ENCODE assay signal across 13 mouse cellular contexts in genomic region chr5:138857811-138858251, GRCm38 (mm10). TPM values are rescaled to one million over a fixed set of nuclear protein-coding genes. Genes with fewer than 3 reads are reported as not detected.
DNase-seq lines count a peak whose midpoint lies in the region; ATAC-seq and TF ChIP-seq lines count a peak whose summit lies in the region.
"Had no signal": no experiment of that assay in that cellular context is flagged by ENCODE, and none has a peak within 500 bp of the region (broad histone marks: within the 10 kb centered on the region; RNA-seq: fewer than 3 reads in every experiment).

No protein-coding gene starts in this region.

- no peak overlapping the region for H3K27ac ChIP-seq in forebrain, postnatal 0 days (ENCODE audit: low read depth, low read length)
- no peak overlapping the region for H3K27ac ChIP-seq in forebrain, embryonic 10.5 days
- H3K27ac ChIP-seq: limb, embryonic 12.5 days; midbrain, embryonic 12.5 days had no signal

- TF ChIP-seq CTCF in forebrain, postnatal 0 days (IDR thresholded peaks at IDR 0.05; ENCODE audit: low read depth), result no peak

- no peak overlapping the region for H3K4me2 ChIP-seq in forebrain, postnatal 0 days (ENCODE audit: low read depth)
- H3K4me2 ChIP-seq: limb, embryonic 12.5 days; midbrain, embryonic 12.5 days had no signal

- no peak for ATAC-seq in forebrain, postnatal 0 days
- no peak for ATAC-seq in granulocyte monocyte progenitor cell, adult 5-6 weeks (replicated peaks; ENCODE audit: poor library complexity, severe bottlenecking)

- no peaks in the 10 kb centered on the region for H3K4me1 ChIP-seq in forebrain, postnatal 0 days (ENCODE audit: insufficient read depth)
- H3K4me1 ChIP-seq in forebrain, embryonic 10.5 days, result no peaks in the 10 kb centered on the region
- H3K4me1 ChIP-seq: midbrain, embryonic 12.5 days had no signal

- 52% methylated on average over 13 of the region's 13 CpGs for WGBS in forebrain, postnatal 0 days
- WGBS in forebrain, embryonic 10.5 days, result 74% methylated on average over 13 of the region's 13 CpGs

- intact Hi-C loops in left cerebral cortex, postnatal 10 days (cut with DNase I), result no loop called here

- H3K4me3 ChIP-seq in forebrain, postnatal 0 days (ENCODE audit: low read depth, low read length), result no peak overlapping the region
- H3K4me3 ChIP-seq in forebrain, embryonic 10.5 days, result no peak overlapping the region
- H3K4me3 ChIP-seq: limb, embryonic 12.5 days; midbrain, embryonic 12.5 days had no signal

- H3K36me3 ChIP-seq in forebrain, postnatal 0 days (ENCODE audit: insufficient read depth), result no peaks in the 10 kb centered on the region
- no peaks in the 10 kb centered on the region for H3K36me3 ChIP-seq in forebrain, embryonic 10.5 days (replicated peaks)
- H3K36me3 ChIP-seq: limb, embryonic 12.5 days; midbrain, embryonic 12.5 days had no signal

- peak; percentile 25 for DNase-seq in forebrain, postnatal 0 days
- DNase-seq in forebrain, embryonic 10.5 days (ENCODE audit: extremely low spot score, low spot score), result no peak
- peak; percentile 23 to 68 for DNase-seq in left cerebral cortex, postnatal 10 days (ENCODE audit: extremely low spot score in 1 of 2, low spot score in 2 of 2)
- DNase-seq in left cerebral cortex, adult 9 months (ENCODE audit: low spot score in 2 of 2), result no peak
- peak; percentile 81 to 90 for DNase-seq in adrenal gland, adult (ENCODE audit: inconsistent age in 2 of 2, low spot score in 1 of 2)
- DNase-seq in kidney, postnatal 4 days, result peak; percentile 28 to 45
- no peak for DNase-seq in yolk sac, embryonic 10.5 days (ENCODE audit: low spot score)

- H3K9ac ChIP-seq in forebrain, postnatal 0 days, result no peak overlapping the region
- H3K9ac ChIP-seq: limb, embryonic 12.5 days; midbrain, embryonic 12.5 days had no signal

- no peaks in the 10 kb centered on the region; the same call in 1 of the 2 replicates for H3K27me3 ChIP-seq in forebrain, postnatal 0 days (ENCODE audit: insufficient read depth, low read length)
- H3K27me3 ChIP-seq in forebrain, embryonic 10.5 days (ENCODE audit: poor library complexity, severe bottlenecking), result no peaks in the 10 kb centered on the region
- H3K27me3 ChIP-seq: midbrain, embryonic 12.5 days had no signal

- H3K9me3 ChIP-seq in forebrain, postnatal 0 days (ENCODE audit: low read length), result no peaks in the 10 kb centered on the region
- no peaks in the 10 kb centered on the region for H3K9me3 ChIP-seq in forebrain, embryonic 10.5 days
- H3K9me3 ChIP-seq: limb, embryonic 12.5 days; midbrain, embryonic 12.5 days had no signal

RNA-seq across cellular contexts. Expression of gene Gm5294, which starts 38.0 kb away (rescaled TPM):
- total RNA-seq in forebrain, postnatal 0 days (2014; rRNA removed), result not detected in 2 replicates
- polyA plus RNA-seq in forebrain, postnatal 0 days (2015; fragmentation: Nextera tagmentation; extraction: Ambion mirVana), result 0.23 TPM in 1 of 2 replicates, not detected in the other
- polyA plus RNA-seq in forebrain, embryonic 10.5 days (2016; fragmentation: Nextera tagmentation; extraction: Ambion mirVana), result not detected in 2 replicates
- total RNA-seq in left cerebral cortex, postnatal 10 days (2021), result not detected
- not detected in 2 replicates for total RNA-seq in granulocyte monocyte progenitor cell, adult 5-6 weeks (2014; fragmentation: Nextera tagmentation)
- 0.52 TPM in 2 replicates for total RNA-seq in granulocyte monocyte progenitor cell, adult 5-6 weeks (2017)
- total RNA-seq: gastrocnemius, postnatal 4 days had no signal
- polyA plus RNA-seq: C2C12; limb, embryonic 12.5 days; midbrain, embryonic 12.5 days; stomach, embryonic 14.5 days had no signal

Comparison
In these comparisons a context has a peak if more than half of its experiments do, and no peak if none do; other contexts are left out.
1. DNase-seq: peak in forebrain, postnatal 0 days (single experiment), left cerebral cortex, postnatal 10 days (2 of 2), adrenal gland, adult (2 of 2) and kidney, postnatal 4 days (2 of 2); none in forebrain, embryonic 10.5 days (single experiment), left cerebral cortex, adult 9 months (0 of 2) and yolk sac, embryonic 10.5 days (single experiment).